Mouse (Mus musculus) erythroblast, embryonic 14.5 days (primary cell): ENCODE data around the gene Fam213a. TPM values are rescaled to one million over a fixed set of nuclear protein-coding genes. Genes with fewer than 3 reads are reported as not detected.

Experiments
- H3K27me3 ChIP-seq: 2 replicates; pipeline ENCODE4 v1.6.1; 2012; ENCODE audit warnings: inconsistent platforms; ENCODE audit not compliant: control insufficient read depth
- H3K36me3 ChIP-seq: 2 replicates; pipeline ENCODE4 v1.6.1; 2012; ENCODE audit warnings: mild to moderate bottlenecking, inconsistent platforms; ENCODE audit not compliant: control insufficient read depth
- H3K4me1 ChIP-seq: 2 replicates; pipeline ENCODE4 v1.6.1; 2012; ENCODE audit warnings: inconsistent platforms; ENCODE audit not compliant: control insufficient read depth
- H3K4me3 ChIP-seq: replicated peaks from 2 replicates; pipeline ENCODE3; 2012; ENCODE audit warnings: moderate library complexity, mild to moderate bottlenecking, inconsistent platforms
- H3K9me3 ChIP-seq: 2 replicates; pipeline ENCODE4 v1.6.1; 2012; ENCODE audit warnings: low read length, inconsistent platforms, mixed read lengths; ENCODE audit not compliant: control insufficient read depth
- GATA1 ChIP-seq: IDR thresholded peaks from 2 replicates; pipeline ENCODE4 v1.6.1; 2012; ENCODE audit warnings: low read length, inconsistent platforms, mixed read lengths
- TAL1 ChIP-seq: IDR thresholded peaks from 3 replicates; pipeline ENCODE4 v1.6.1; 2012; ENCODE audit warnings: low read length, inconsistent platforms, mixed read lengths
- polyA plus RNA-seq: library from polyadenylated mRNA; stranded (reverse); fragments of >175 nt; gene quantifications from 2 replicates; pipeline ENCODE4 v1.2.3, GENCODE M21; 2012

The Fam213a gene
- polyA plus RNA-seq, 1 experiment = 8.5 TPM

DNA sequence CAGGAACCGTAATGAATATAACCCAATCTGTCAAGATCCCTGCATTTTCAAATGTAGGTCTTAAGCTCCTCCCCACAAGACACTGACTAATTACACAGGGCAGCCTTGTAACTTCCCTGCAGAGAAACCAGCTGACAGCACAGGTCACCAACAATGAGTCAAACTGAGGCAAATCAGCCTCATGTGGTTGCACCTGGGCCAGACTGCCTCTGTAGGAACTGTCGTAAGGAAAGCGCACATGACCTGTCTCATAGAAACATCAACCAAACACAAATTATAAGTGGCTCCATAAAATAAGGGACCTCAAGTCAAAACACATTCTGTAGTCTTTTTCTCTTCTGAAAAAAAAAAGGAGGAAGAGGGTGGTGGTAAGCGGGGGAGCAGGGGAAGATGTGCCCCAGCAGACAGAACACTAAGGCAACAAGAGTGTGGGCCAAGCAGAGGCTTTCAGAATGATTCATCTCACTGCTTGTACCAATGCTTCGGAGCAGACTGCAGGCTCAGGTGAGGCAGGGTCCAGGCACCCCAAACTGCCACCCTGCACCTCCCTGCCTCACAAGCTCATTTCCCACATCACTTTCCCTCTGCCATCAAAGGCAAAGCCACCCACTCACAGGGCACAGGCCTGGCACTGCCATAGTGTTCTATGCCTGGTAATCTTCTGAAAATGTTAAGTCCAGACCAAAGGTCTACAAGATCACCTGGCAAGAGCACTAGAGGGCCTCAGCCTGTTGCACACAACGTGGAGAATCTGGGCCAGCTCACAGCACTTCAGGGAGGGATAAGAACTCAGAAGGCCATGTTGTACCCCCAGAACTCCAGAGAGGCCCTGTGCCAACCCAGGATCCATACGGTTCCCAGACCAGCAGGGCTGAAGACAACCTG, 63.6 kb downstream of the Fam213a start:
- Histone ChIP-seq H3K4me1 (peaks cover 74% of the 10 kb centered on the region), H3K9me3 (no peaks in the 10 kb centered on the region), H3K27me3 (no peaks in the 10 kb centered on the region), H3K36me3 (peaks cover 22% of the 10 kb centered on the region), H3K4me3 (no peak overlapping the region)
- TF ChIP-seq TAL1 (no peak), GATA1 (no peak)

DNA sequence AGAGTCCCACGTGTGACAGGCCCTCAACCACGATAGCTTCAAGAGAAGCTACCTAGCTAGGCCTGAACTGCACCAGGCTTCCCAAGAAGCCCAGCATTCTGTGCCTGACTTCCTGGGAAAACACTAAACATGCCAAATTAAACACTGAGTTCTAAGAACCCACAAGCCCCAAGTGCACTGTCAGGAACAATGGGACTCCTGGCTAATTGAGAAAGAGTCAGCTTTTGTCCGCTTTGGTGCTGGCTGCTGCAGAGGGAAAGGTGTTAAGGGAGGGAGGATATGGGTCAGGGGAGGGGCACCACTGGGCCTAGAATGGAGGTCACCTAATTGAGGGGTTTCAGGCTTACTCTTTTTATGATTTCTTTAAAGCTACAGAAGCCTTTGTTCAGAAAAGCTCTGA, 64.5 kb downstream of the Fam213a start:
- Histone ChIP-seq H3K4me3 (no peak overlapping the region), H3K4me1 (peaks cover 69% of the 10 kb centered on the region), H3K27me3 (no peaks in the 10 kb centered on the region), H3K9me3 (no peaks in the 10 kb centered on the region), H3K36me3 (peaks cover 22% of the 10 kb centered on the region)
- TF ChIP-seq GATA1 (no peak), TAL1 (no peak)

DNA sequence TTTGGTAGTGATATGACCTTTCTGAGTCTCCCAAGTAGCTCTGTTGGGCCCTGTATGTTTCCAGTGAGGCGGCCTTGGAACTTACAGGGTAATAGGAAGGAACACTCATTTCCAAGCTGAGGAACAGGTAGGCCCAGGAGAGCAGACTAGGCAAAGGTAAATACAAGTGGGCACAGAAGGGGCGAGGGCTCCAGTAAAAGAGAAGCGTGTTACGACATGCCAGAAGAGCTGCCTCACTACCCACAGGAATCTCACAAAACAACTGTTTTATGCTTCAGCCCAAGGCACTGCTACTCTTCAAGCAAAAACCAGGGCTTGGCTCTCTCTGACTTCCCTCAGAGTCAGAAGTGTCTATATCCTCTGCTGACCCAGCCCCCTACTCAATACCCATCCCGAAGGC, 65.1 kb downstream of the Fam213a start:
- H3K27me3 ChIP-seq = no peaks in the 10 kb centered on the region
- no peak overlapping the region for H3K4me3 ChIP-seq
- no peaks in the 10 kb centered on the region for H3K9me3 ChIP-seq
- TF ChIP-seq GATA1 = no peak
- peaks cover 22% of the 10 kb centered on the region for H3K36me3 ChIP-seq
- H3K4me1 ChIP-seq = peaks cover 69% of the 10 kb centered on the region

DNA sequence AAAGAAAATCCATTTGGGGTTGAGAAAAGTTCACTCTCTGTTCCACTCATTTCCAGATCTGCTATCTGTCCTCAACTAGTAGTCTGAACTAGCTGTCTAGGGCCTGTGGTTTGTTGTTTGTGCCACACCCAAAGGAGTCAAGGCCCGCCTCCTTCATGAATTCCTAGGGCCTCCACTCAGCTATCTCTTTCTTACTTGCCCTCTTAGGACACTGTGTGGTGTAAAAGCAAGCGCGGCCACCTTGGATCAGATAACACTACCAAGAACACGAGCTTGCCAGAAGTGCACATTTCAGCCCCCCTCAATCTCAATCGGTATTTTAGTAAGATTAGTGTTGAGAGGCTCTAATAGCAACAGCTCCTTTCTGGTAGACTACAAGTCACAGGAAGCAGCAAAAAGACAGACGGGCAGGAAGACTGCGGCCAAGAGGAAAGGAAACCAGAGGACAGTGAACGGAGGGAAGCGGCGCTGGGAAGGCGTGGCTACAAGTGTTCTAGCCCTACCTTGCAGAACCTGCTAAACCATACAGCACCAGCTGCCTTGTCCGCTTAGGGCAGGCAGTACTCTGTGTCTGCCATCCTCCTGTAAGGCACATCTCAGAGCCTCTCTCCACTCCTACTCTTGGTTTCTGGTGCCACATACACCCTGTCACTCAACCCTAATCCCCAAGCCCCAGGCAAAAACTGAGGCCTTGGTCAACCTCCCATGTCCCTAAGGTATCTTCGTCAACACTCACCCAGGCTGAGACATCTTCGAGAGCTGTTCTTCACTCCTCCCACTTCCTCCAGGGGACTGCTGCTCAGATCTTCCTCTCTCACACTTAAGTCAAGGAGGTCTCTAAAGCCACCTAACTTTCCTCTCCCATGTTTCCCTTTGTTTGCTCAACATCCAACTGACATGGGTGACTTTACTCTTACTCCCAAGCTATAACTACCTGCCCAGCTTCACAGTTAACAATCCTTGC, 65.9 kb downstream of the Fam213a start:
- peaks cover 19% of the 10 kb centered on the region for H3K36me3 ChIP-seq
- peak overlapping the region; percentile 64 for H3K4me3 ChIP-seq
- H3K9me3 ChIP-seq = no peaks in the 10 kb centered on the region
- H3K27me3 ChIP-seq = no peaks in the 10 kb centered on the region
- TF ChIP-seq GATA1 (peak; percentile 70), TAL1 (no peak)
- peaks cover 68% of the 10 kb centered on the region for H3K4me1 ChIP-seq

DNA sequence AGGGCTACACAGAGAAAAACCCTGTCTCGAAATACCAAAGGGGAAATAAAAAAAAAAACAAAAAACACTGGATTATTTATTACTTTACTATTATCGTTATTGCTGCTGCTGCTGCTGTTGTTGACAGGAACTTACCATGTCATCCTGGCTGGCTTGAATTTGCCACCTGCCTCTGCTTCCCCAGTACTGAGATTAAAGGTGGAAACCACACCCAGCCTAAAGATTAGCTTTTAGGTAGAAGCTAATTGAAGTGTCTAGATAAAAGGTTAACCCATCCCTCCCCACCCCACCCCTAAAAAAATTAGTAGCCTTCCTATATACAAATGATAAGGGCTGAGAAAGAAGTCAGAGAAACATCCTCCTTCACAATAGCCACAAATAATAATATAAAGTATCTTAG, 69.8 kb downstream of the Fam213a start:
- no peaks in the 10 kb centered on the region for H3K27me3 ChIP-seq
- no peak overlapping the region for H3K4me3 ChIP-seq
- TF ChIP-seq TAL1 = no peak
- no peak for TF ChIP-seq GATA1
- peaks cover 51% of the 10 kb centered on the region for H3K4me1 ChIP-seq
- peaks cover 10% of the 10 kb centered on the region for H3K36me3 ChIP-seq
- no peaks in the 10 kb centered on the region for H3K9me3 ChIP-seq

Other genes starting within 250 kb of the Fam213a start
- 0.06 and 0.09 TPM in 2 replicates for gene Sh2d4b, start 120.5 kb downstream of the Fam213a start, polyA plus RNA-seq
- 0.27 and 0.33 TPM in 2 replicates for gene Tspan14, start 47.0 kb downstream of the Fam213a start, polyA plus RNA-seq
- not detected in 2 replicates for gene Dydc2, start 55.4 kb upstream of the Fam213a start, polyA plus RNA-seq
- not detected in 2 replicates for gene Dydc1, start 59.1 kb upstream of the Fam213a start, polyA plus RNA-seq
- 0.01 TPM in 1 of 2 replicates, not detected in the other for gene Mat1a, start 91.2 kb upstream of the Fam213a start, polyA plus RNA-seq
- gene Sftpa1, start 118.0 kb upstream of the Fam213a start, polyA plus RNA-seq = not detected in 2 replicates
- gene Mbl1, start 137.7 kb upstream of the Fam213a start, polyA plus RNA-seq = not detected in 2 replicates
- gene Sftpd, start 171.4 kb upstream of the Fam213a start, polyA plus RNA-seq = 0.03 TPM in 1 of 2 replicates, not detected in the other